Mouse (Mus musculus): ENCODE results near the gene Hoxd8. TPM values are rescaled to one million over a fixed set of nuclear protein-coding genes. Genes with fewer than 3 reads are reported as not detected.

The Hoxd8 gene
- total and polyA plus RNA-seq, 2 experiments: 0.06 TPM; not detected in 1

DNA sequence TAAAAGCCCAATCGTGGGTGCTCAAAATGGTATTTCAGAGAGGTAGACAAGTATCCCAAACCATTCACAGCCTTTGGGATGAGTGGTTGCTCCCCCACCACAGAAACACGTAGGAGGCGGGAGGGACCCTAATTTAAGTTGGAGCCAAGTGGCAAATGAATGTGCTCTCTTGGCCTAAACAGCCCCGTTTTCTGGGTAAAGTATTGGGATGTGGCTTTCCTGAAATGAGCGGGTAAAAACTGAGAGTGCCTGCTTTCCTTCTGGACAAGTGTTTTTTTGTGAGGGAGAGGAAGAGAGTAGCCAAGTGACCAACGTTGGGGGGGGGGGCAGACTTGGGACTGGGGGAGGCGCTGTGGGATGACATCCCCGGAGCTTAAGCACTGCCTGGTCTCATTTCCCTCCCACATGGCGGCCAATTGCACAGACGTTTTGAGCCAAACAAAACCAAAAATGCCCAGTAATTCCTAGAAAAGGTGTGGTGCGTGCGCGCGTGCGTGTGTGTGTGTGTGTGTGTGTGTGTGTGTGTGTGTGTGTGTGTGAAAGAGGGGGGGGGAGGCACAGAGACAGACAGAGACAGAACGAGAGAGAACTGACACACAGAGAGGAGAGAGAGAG, 6.6 kb downstream of the Hoxd8 start:
- H3K4me1 ChIP-seq (ENCODE audit: control insufficient read depth, insufficient read depth, low read length): no peaks in the 10 kb centered on the region
- H3K79me2 ChIP-seq (ENCODE audit: control insufficient read depth, insufficient read depth, low read length): no peaks in the 10 kb centered on the region
- H3K36me3 ChIP-seq (ENCODE audit: control insufficient read depth, insufficient read depth, low read length): no peaks in the 10 kb centered on the region
- TF ChIP-seq CTCF (IDR thresholded peaks at IDR 0.05; ENCODE audit: low read depth, low read length) (no peak), POLR2A (IDR thresholded peaks at IDR 0.05; ENCODE audit: extremely low read depth, insufficient read depth, low read length) (no peak)
- WGBS: 2% methylated on average over 16 of the region's 16 CpGs
- H3K27ac ChIP-seq (replicated peaks; ENCODE audit: insufficient read depth, low read depth, low read length): no peak overlapping the region
- no peak overlapping the region for H3K4me3 ChIP-seq (ENCODE audit: insufficient read depth, low read depth, low read length)
- H3K27me3 ChIP-seq (ENCODE audit: control insufficient read depth, insufficient read depth, low read length): peaks cover 40% of the 10 kb centered on the region; the same call in 1 of the 2 replicates
- no peak for DNase-seq (ENCODE audit: extremely low read depth, low read depth, low spot score)
- H3K9ac ChIP-seq (ENCODE audit: low read depth, low read length): no peak overlapping the region

DNA sequence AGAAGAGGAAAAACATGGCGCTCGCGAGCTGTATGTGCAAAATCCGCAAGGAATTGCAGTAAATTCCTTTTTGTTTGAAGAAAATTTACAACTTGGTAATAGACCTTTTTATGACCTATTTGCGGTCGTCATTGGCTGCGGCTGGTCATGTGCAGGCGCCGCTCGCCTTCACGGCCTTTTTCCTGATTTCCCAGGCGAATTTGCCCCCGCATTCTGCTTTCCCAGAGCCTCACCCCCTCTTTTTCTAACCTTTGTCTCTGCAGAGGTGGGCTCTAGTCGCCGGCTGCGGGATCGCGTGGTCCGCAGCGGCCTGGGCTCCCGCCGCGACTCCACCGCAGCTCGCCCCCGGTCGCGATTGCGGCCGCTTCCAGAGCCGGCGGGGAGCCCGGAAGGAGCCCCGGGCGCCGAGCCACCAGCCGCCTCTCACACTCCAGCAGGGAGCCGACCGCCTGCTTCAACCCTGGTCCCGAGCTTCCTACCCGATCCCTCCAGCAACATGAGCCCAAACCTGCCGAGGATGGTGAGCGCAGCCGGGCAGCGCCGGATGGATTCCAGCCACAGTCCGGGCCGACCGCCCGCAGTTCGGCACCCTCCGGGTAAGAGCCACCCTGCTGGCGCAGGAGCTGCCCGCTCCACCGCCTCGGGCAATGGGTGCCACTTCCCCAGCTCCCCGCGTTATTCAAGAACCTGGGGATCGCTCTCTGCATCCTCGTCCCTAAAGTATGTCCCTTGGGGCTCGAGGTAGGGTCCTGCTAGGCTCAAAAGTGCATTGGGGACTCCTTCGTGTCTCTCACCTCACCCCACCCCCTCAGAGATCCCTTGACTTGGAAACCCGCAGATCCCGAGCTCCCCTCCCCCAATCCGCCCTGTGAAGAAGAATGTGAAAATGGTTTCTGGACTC, 7.6 kb downstream of the Hoxd8 start, which contains the start of the genes Hoxd3 and Hoxd4:
Gene Hoxd3, plus strand, starts transcription at position 207 of the 901 bp plus-strand sequence.
Gene Hoxd4, plus strand, starts transcription at position 209 of the 901 bp plus-strand sequence.
- Histone ChIP-seq H3K4me3 (ENCODE audit: insufficient read depth, low read depth, low read length) (peak within 1 kb of the TSS; percentile 2; the same call in 1 of the 2 replicates), H3K9ac (ENCODE audit: low read depth, low read length) (no peak within 1 kb of the TSS), H3K36me3 (ENCODE audit: control insufficient read depth, insufficient read depth, low read length) (no peaks in the 10 kb centered on the region), H3K27me3 (ENCODE audit: control insufficient read depth, insufficient read depth, low read length) (peaks cover 36% of the 10 kb centered on the region; the same call in 1 of the 2 replicates), H3K79me2 (ENCODE audit: control insufficient read depth, insufficient read depth, low read length) (no peaks in the 10 kb centered on the region), H3K27ac (replicated peaks; ENCODE audit: insufficient read depth, low read depth, low read length) (no peak within 1 kb of the TSS), H3K4me1 (ENCODE audit: control insufficient read depth, insufficient read depth, low read length) (no peaks in the 10 kb centered on the region)
- TF ChIP-seq POLR2A (IDR thresholded peaks at IDR 0.05; ENCODE audit: extremely low read depth, insufficient read depth, low read length): no peak
- TF ChIP-seq CTCF (IDR thresholded peaks at IDR 0.05; ENCODE audit: low read depth, low read length): no peak
- 3% methylated on average over 65 of the region's 65 CpGs for WGBS
- no peak for DNase-seq (ENCODE audit: extremely low read depth, low read depth, low spot score)

DNA sequence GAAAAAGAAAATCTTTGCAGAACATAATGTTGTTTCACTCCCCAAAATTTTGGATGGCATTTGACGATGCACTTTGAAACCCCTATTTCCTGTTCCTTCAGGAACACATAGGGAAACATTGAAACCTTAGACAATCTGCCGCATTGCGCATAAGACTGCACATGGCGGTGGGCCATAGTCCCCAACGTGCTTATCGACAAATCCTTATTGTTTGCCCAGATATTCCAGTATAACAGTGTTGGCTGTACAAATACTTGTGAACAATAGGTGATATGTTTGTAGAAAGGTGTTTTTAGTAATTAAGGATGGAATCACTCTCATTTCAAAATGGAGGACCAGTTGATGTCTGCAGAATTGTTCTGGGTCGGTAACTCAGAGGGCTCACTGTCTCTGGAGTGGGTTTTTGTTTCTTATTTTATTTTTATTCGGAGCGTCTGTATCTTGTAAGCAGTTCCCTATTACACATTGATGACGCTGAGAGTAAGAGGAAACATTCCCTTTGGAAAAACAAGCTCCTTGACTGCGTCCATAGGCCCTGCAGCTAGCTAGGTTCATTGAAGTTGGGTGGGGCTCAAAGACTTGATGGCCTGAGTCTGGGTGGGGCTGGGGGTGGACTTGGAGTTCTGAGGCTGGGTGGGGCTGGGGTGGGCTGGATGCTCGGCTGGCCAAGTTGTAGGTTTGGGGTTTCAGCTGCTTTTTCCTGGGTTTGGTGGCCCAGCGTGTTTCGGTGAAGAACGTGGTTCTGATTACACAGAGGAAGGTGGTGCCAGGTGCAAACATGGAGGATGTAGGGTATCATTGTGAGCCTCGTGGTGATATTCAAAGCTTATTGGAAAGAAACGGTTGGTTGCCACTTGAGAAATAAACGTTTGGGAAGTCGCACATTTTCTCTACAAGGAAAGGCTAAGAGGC, 9.1 kb downstream of the Hoxd8 start:
- TF ChIP-seq POLR2A (IDR thresholded peaks at IDR 0.05; ENCODE audit: extremely low read depth, insufficient read depth, low read length): no peak
- TF ChIP-seq CTCF (IDR thresholded peaks at IDR 0.05; ENCODE audit: low read depth, low read length): no peak
- H3K4me1 ChIP-seq (ENCODE audit: control insufficient read depth, insufficient read depth, low read length): no peaks in the 10 kb centered on the region
- no peak overlapping the region for H3K4me3 ChIP-seq (ENCODE audit: insufficient read depth, low read depth, low read length)
- no peak overlapping the region for H3K27ac ChIP-seq (replicated peaks; ENCODE audit: insufficient read depth, low read depth, low read length)
- H3K9ac ChIP-seq (ENCODE audit: low read depth, low read length): no peak overlapping the region
- peaks cover 30% of the 10 kb centered on the region; the same call in 1 of the 2 replicates for H3K27me3 ChIP-seq (ENCODE audit: control insufficient read depth, insufficient read depth, low read length)
- DNase-seq (ENCODE audit: extremely low read depth, low read depth, low spot score): no peak
- H3K36me3 ChIP-seq (ENCODE audit: control insufficient read depth, insufficient read depth, low read length): no peaks in the 10 kb centered on the region
- WGBS: 14% methylated on average over 19 of the region's 19 CpGs
- H3K79me2 ChIP-seq (ENCODE audit: control insufficient read depth, insufficient read depth, low read length): no peaks in the 10 kb centered on the region

DNA sequence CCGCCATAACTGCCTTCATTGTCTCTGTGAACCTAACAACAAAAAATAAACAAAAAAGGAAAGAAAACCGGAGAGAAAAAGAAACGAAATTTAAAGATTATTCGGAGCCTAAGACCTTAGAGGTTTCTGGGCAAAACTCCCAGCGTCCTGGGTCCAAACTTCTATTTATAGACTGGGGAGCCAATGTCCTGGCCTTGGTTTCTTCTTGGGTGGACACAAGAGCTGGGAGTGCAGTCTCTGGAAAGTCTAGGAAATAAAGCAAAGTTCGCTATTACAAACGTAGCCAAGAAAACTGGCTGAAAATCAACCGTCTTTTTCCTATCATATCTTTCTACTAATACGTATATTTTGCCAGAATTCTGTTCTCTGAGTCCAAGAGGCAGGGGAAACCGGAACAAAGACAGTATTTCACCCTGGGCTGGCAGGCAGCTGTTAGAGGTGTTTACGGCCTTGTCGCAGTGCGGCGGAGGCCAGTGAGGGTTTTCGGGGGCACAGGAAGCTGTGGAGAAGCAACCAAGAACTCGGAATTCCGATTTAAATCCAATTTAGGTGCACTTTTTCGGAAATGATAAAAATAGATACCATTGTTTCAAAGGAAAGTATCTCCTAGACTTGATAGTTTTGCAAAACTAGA, 9.9 kb downstream of the Hoxd8 start:
- Histone ChIP-seq H3K9ac (ENCODE audit: low read depth, low read length) (no peak overlapping the region), H3K4me1 (ENCODE audit: control insufficient read depth, insufficient read depth, low read length) (no peaks in the 10 kb centered on the region), H3K36me3 (ENCODE audit: control insufficient read depth, insufficient read depth, low read length) (no peaks in the 10 kb centered on the region), H3K27ac (replicated peaks; ENCODE audit: insufficient read depth, low read depth, low read length) (no peak overlapping the region), H3K27me3 (ENCODE audit: control insufficient read depth, insufficient read depth, low read length) (peaks cover 25% of the 10 kb centered on the region; the same call in 1 of the 2 replicates), H3K79me2 (ENCODE audit: control insufficient read depth, insufficient read depth, low read length) (no peaks in the 10 kb centered on the region), H3K4me3 (ENCODE audit: insufficient read depth, low read depth, low read length) (no peak overlapping the region)
- 12% methylated on average over 18 of the region's 18 CpGs for WGBS
- DNase-seq (ENCODE audit: extremely low read depth, low read depth, low spot score): no peak
- TF ChIP-seq CTCF (IDR thresholded peaks at IDR 0.05; ENCODE audit: low read depth, low read length): no peak
- no peak for TF ChIP-seq POLR2A (IDR thresholded peaks at IDR 0.05; ENCODE audit: extremely low read depth, insufficient read depth, low read length)

DNA sequence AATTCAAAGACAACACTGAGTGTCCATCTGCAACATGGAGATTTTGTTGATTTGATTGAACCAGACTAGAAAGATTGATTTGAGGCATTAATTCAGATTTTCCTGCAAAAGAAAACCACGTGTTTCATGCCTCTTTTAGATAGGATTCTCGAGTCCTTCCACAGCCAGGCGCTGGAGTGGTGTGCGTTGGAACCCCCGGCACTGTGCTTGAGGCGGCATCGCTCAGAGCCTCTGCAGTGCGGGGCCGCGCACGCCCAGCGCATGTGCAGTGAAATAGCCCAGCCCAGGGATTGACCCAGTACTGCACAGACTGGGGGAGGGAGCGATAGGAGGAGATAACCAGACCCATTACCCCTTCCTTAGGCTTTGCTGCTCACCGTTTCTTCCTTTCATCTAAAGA, 10.5 kb downstream of the Hoxd8 start:
- 8% methylated on average over 14 of the region's 14 CpGs for WGBS
- Histone ChIP-seq H3K36me3 (ENCODE audit: control insufficient read depth, insufficient read depth, low read length) (no peaks in the 10 kb centered on the region), H3K9ac (ENCODE audit: low read depth, low read length) (no peak overlapping the region), H3K79me2 (ENCODE audit: control insufficient read depth, insufficient read depth, low read length) (no peaks in the 10 kb centered on the region), H3K4me3 (ENCODE audit: insufficient read depth, low read depth, low read length) (no peak overlapping the region), H3K27me3 (ENCODE audit: control insufficient read depth, insufficient read depth, low read length) (peaks cover 26% of the 10 kb centered on the region; the same call in 1 of the 2 replicates), H3K4me1 (ENCODE audit: control insufficient read depth, insufficient read depth, low read length) (no peaks in the 10 kb centered on the region), H3K27ac (replicated peaks; ENCODE audit: insufficient read depth, low read depth, low read length) (no peak overlapping the region)
- no peak for DNase-seq (ENCODE audit: extremely low read depth, low read depth, low spot score)
- TF ChIP-seq POLR2A (IDR thresholded peaks at IDR 0.05; ENCODE audit: extremely low read depth, insufficient read depth, low read length) (no peak), CTCF (IDR thresholded peaks at IDR 0.05; ENCODE audit: low read depth, low read length) (no peak)

All from liver, adult 2 months (tissue).